Mouse (Mus musculus) liver, embryonic 15.5 days (tissue): ENCODE measurements around the gene Wdr76. TPM values are rescaled to one million over a fixed set of nuclear protein-coding genes. Genes with fewer than 3 reads are reported as not detected.
A peak's percentile ranks its signal among the peaks of the same experiment; 100 is the strongest.
"Not testable (repeated sequence)": the region's sequence is repeated elsewhere in the genome, so short reads cannot be mapped to it uniquely, and the experiment has no call there.

Experiments used
- ATAC-seq: fragments of 200-750 bp; cut with Nextera tagmentation; 2 replicates; pipeline ENCODE4 v1.8.0; 2017; ENCODE audit warnings: moderate number of reproducible peaks, mild to moderate bottlenecking, moderate library complexity; ENCODE audit not compliant: insufficient read depth
- H3K27ac ChIP-seq: fragments of 300-500 bp; sonication (generic); replicated peaks from 2 replicates; pipeline ENCODE4 v1.5.1; 2015; ENCODE audit warnings: mild to moderate bottlenecking, inconsistent platforms
- H3K27me3 ChIP-seq: fragments of 300-500 bp; sonication (generic); 2 replicates; pipeline ENCODE4 v1.6.1; 2015; ENCODE audit warnings: mild to moderate bottlenecking, inconsistent platforms
- H3K36me3 ChIP-seq: fragments of 300-500 bp; sonication (generic); replicated peaks from 2 replicates; pipeline ENCODE4 v1.6.1; 2015; ENCODE audit warnings: moderate library complexity, mild to moderate bottlenecking, inconsistent platforms
- H3K4me1 ChIP-seq: fragments of 300-500 bp; sonication (generic); replicated peaks from 2 replicates; pipeline ENCODE4 v1.6.1; 2015; ENCODE audit warnings: inconsistent platforms
- H3K4me2 ChIP-seq: fragments of 300-500 bp; sonication (generic); 2 replicates; pipeline ENCODE4 v1.6.1; 2015; ENCODE audit warnings: moderate library complexity, mild to moderate bottlenecking, inconsistent platforms
- H3K4me3 ChIP-seq: fragments of 300-500 bp; sonication (generic); replicated peaks from 2 replicates; pipeline ENCODE4 v1.5.1; 2015; ENCODE audit warnings: mild to moderate bottlenecking, inconsistent platforms
- H3K9ac ChIP-seq: fragments of 300-500 bp; sonication (generic); 2 replicates; pipeline ENCODE4 v1.6.1; 2015; ENCODE audit warnings: moderate library complexity, mild to moderate bottlenecking, inconsistent platforms
- H3K9me3 ChIP-seq: fragments of 300-500 bp; sonication (generic); replicated peaks from 2 replicates; pipeline ENCODE4 v1.6.1; 2016; ENCODE audit warnings: inconsistent platforms
- WGBS: fragments of 180-500 bp; shearing (Covaris S2); methylation state at CpG from one replicate; pipeline ENCODE4 v1.1.7; 2015; ENCODE audit warnings: mixed read lengths; ENCODE audit not compliant: insufficient replicate concordance; 5-methylcytosine and 5-hydroxymethylcytosine counted together
- polyA plus RNA-seq: library from polyadenylated mRNA; unstranded; fragments of >200 nt; fragmentation: Nextera tagmentation; extraction: Ambion mirVana; gene quantifications from 2 replicates; pipeline ENCODE4 v1.2.1, GENCODE M21; 2015

The Wdr76 gene
- polyA plus RNA-seq, result 6.6 and 8.0 TPM in 2 replicates

GRCm38 (mm10) chr2:121505942-121506882 is at the start of gene Wdr76, which contains the start of gene Mfap1a:
TSS of gene Wdr76 (plus strand) at chr2:121506723.
TSS of gene Mfap1a (minus strand) at chr2:121506665.
- H3K4me1 ChIP-seq, result peaks cover 34% of the 10 kb centered on the region
- 2% methylated on average over 42 of the region's 42 CpGs for WGBS
- H3K4me2 ChIP-seq, result peak within 1 kb of the TSS; percentile 67
- H3K9ac ChIP-seq, result peak within 1 kb of the TSS; percentile 75
- H3K27ac ChIP-seq, result peak within 1 kb of the TSS; percentile 82
- peak; percentile 93 for ATAC-seq
- H3K36me3 ChIP-seq, result peaks cover 25% of the 10 kb centered on the region
- not testable (repeated sequence) for H3K27me3 ChIP-seq, H3K9me3 ChIP-seq
- peak within 1 kb of the TSS; percentile 72 for H3K4me3 ChIP-seq

- ATAC-seq, result no peak
- 74% methylated on average over 2 of the region's 2 CpGs for WGBS
Measured at GRCm38 (mm10) chr2:121460071-121460470, 46.5 kb upstream of the Wdr76 start.

GRCm38 (mm10) chr2:121468982-121469381 is 37.5 kb upstream of the Wdr76 start:
- WGBS, result 56% methylated on average over 4 of the region's 6 CpGs
- ATAC-seq, H3K36me3 ChIP-seq, H3K4me1 ChIP-seq, H3K4me2 ChIP-seq, H3K9me3 ChIP-seq, H3K27me3 ChIP-seq, H3K9ac ChIP-seq, H3K4me3 ChIP-seq, H3K27ac ChIP-seq: not testable (repeated sequence)

More at GRCm38 (mm10) chr2:121460071-121460470, 46.5 kb upstream of the Wdr76 start:
- Histone ChIP-seq H3K4me2 (no peak overlapping the region), H3K27me3 (no peaks in the 10 kb centered on the region), H3K4me3 (no peak overlapping the region), H3K9ac (no peak overlapping the region), H3K4me1 (peaks cover 23% of the 10 kb centered on the region), H3K36me3 (peaks cover 29% of the 10 kb centered on the region), H3K27ac (no peak overlapping the region), H3K9me3 (no peaks in the 10 kb centered on the region)

- WGBS, result 89% methylated on average over 3 of the region's 3 CpGs
- peak overlapping the region; percentile 82; the same call in 1 of the 2 replicates for H3K4me2 ChIP-seq
- H3K27ac ChIP-seq, ATAC-seq, H3K9me3 ChIP-seq, H3K9ac ChIP-seq, H3K27me3 ChIP-seq, H3K36me3 ChIP-seq: not testable (repeated sequence)
- H3K4me1 ChIP-seq, result peaks cover 11% of the 10 kb centered on the region
- peak overlapping the region; percentile 75 for H3K4me3 ChIP-seq
Measured at GRCm38 (mm10) chr2:121472783-121473182, 33.7 kb upstream of the Wdr76 start.

- H3K27me3 ChIP-seq, H3K36me3 ChIP-seq, H3K9me3 ChIP-seq: not testable (repeated sequence)
- H3K4me1 ChIP-seq, result peaks cover 11% of the 10 kb centered on the region
- peak; percentile 94 for ATAC-seq
- peak within 1 kb of the TSS; percentile 70 for H3K9ac ChIP-seq
- H3K4me2 ChIP-seq, result peak within 1 kb of the TSS; percentile 82
- H3K4me3 ChIP-seq, result peak within 1 kb of the TSS; percentile 75
- peak within 1 kb of the TSS; percentile 83 for H3K27ac ChIP-seq
- WGBS, result 3% methylated on average over 41 of the region's 41 CpGs
Measured at GRCm38 (mm10) chr2:121473301-121474179, 33.0 kb upstream of the Wdr76 start, which contains the start of gene Mfap1b. TSS of gene Mfap1b (minus strand) at chr2:121474067.

- Histone ChIP-seq H3K4me3 (peak overlapping the region; percentile 75), H3K4me2 (peak overlapping the region; percentile 82), H3K36me3 (no peaks in the 10 kb centered on the region), H3K27me3 (no peaks in the 10 kb centered on the region), H3K9ac (peak overlapping the region; percentile 70), H3K4me1 (peaks cover 11% of the 10 kb centered on the region), H3K27ac (peak overlapping the region; percentile 83), H3K9me3 (no peaks in the 10 kb centered on the region)
- WGBS, result 21% methylated on average over 8 of the region's 8 CpGs
- ATAC-seq, result peak; percentile 50
Measured at GRCm38 (mm10) chr2:121474180-121474535, 32.4 kb upstream of the Wdr76 start.

GRCm38 (mm10) chr2:121475306-121475705 is 31.2 kb upstream of the Wdr76 start:
- not testable (repeated sequence) for H3K27ac ChIP-seq, H3K4me2 ChIP-seq, ATAC-seq, H3K9me3 ChIP-seq, H3K27me3 ChIP-seq, H3K4me3 ChIP-seq, H3K36me3 ChIP-seq, H3K9ac ChIP-seq
- H3K4me1 ChIP-seq, result peaks cover 11% of the 10 kb centered on the region
- 86% methylated on average over 2 of the region's 2 CpGs for WGBS

- Histone ChIP-seq H3K27ac (no peak overlapping the region), H3K9me3 (no peaks in the 10 kb centered on the region), H3K27me3 (no peaks in the 10 kb centered on the region), H3K36me3 (no peaks in the 10 kb centered on the region), H3K9ac (no peak overlapping the region), H3K4me3 (no peak overlapping the region), H3K4me1 (peaks cover 7% of the 10 kb centered on the region), H3K4me2 (no peak overlapping the region)
- WGBS, result 69% methylated on average over 3 of the region's 3 CpGs
- ATAC-seq, result no peak
Measured at GRCm38 (mm10) chr2:121477491-121478266, 28.8 kb upstream of the Wdr76 start.

GRCm38 (mm10) chr2:121480498-121480897 is 26.0 kb upstream of the Wdr76 start:
- H3K4me3 ChIP-seq, result no peak overlapping the region
- WGBS, result 36% methylated on average over 3 of the region's 3 CpGs
- H3K27me3 ChIP-seq, result no peaks in the 10 kb centered on the region
- H3K27ac ChIP-seq, result no peak overlapping the region
- no peak for ATAC-seq
- H3K4me2 ChIP-seq, result no peak overlapping the region
- no peak overlapping the region for H3K9ac ChIP-seq
- no peaks in the 10 kb centered on the region for H3K9me3 ChIP-seq
- H3K4me1 ChIP-seq, result no peaks in the 10 kb centered on the region
- H3K36me3 ChIP-seq, result no peaks in the 10 kb centered on the region

GRCm38 (mm10) chr2:121480916-121481315 is 25.6 kb upstream of the Wdr76 start:
- 79% methylated on average over 13 of the region's 13 CpGs for WGBS
- H3K27ac ChIP-seq, ATAC-seq, H3K27me3 ChIP-seq, H3K9ac ChIP-seq, H3K4me1 ChIP-seq, H3K4me2 ChIP-seq, H3K36me3 ChIP-seq, H3K4me3 ChIP-seq, H3K9me3 ChIP-seq: not testable (repeated sequence)
